Mouse (Mus musculus): Measurements from ENCODE around the gene Fbrs. TPM values are rescaled to one million over a fixed set of nuclear protein-coding genes. Genes with fewer than 3 reads are reported as not detected.
"Not testable (repeated sequence)": the region's sequence is repeated elsewhere in the genome, so short reads cannot be mapped to it uniquely, and the experiment has no call there.

The Fbrs gene
- polyA plus RNA-seq, 1 experiment from 2014 or later = 9.6 TPM

- H3K4me1 ChIP-seq = peaks cover 34% of the 10 kb centered on the region
- peaks cover 73% of the 10 kb centered on the region for H3K36me3 ChIP-seq
Measured at GRCm38 (mm10) chr7:127479318-127480225, 573 bp downstream of the Fbrs start.

DNA sequence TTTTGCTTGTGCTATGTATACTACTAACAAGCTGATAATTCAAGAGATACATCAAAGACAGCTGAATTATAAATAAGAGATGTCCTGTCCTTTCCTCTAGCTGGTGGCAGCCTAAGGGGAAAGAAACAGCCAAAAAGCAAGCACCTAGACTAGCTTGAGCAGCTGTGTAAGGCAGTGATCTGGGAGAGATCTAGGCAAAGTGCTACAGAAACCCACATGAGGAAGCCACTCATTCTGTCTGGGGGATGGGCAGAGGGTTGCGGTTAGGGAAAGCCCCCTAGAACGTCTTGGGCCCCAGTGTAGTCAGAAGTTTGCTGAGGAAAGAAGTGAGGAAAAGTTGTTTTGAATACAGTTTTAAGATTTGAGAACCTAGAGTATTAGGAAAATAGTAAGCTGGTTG lies 1.3 kb downstream of the Fbrs start:
- 79% methylated on average over 2 of the region's 2 CpGs for WGBS
- Histone ChIP-seq H3K36me3 (peaks cover 73% of the 10 kb centered on the region), H3K4me3 (peak overlapping the region; percentile 98), H3K4me1 (peaks cover 34% of the 10 kb centered on the region), H3K27ac (replicated peaks) (no peak overlapping the region), H3K9me3 (replicated peaks) (no peaks in the 10 kb centered on the region), H3K27me3 (ENCODE audit: low read depth, poor library complexity, severe bottlenecking) (no peaks in the 10 kb centered on the region)
- no peak for DNase-seq (ENCODE audit: low spot score)

More at GRCm38 (mm10) chr7:127479318-127480225, 573 bp downstream of the Fbrs start:
- Histone ChIP-seq H3K27ac (replicated peaks) (peak overlapping the region; percentile 93), H3K9me3 (replicated peaks) (no peaks in the 10 kb centered on the region), H3K27me3 (ENCODE audit: low read depth, poor library complexity, severe bottlenecking) (no peaks in the 10 kb centered on the region), H3K4me3 (peak overlapping the region; percentile 98)
- DNase-seq (ENCODE audit: low spot score) = no peak
- WGBS = 8% methylated on average over 48 of the region's 48 CpGs

DNA sequence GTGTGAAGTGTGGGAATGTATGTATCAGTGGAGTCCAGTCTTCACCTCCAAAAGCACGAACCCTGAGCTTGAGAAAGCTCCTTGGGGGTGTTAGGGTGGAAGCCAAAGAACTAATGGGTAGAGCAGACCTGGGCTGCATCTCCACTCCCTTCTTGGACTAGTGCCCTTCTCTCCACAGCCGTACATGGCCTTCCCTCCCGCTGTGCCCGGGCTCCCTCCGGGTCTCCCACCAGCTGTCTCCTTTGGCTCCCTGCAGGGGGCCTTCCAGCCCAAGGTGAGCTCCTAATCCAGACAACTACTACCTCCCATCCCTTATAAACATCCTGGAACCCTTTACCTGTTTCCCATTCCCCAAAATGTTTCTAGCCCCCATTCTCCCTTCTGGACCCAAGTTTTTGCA lies 6.4 kb downstream of the Fbrs start:
- Histone ChIP-seq H3K9me3 (replicated peaks) (no peaks in the 10 kb centered on the region), H3K27ac (replicated peaks) (no peak overlapping the region), H3K36me3 (peaks cover 98% of the 10 kb centered on the region), H3K27me3 (ENCODE audit: low read depth, poor library complexity, severe bottlenecking) (no peaks in the 10 kb centered on the region), H3K4me1 (peaks cover 7% of the 10 kb centered on the region), H3K4me3 (no peak overlapping the region)
- WGBS = 77% methylated on average over 5 of the region's 5 CpGs
- no peak for DNase-seq (ENCODE audit: low spot score)

- not testable (repeated sequence) for H3K9me3 ChIP-seq (replicated peaks); H3K4me1 ChIP-seq; H3K27ac ChIP-seq (replicated peaks); DNase-seq (ENCODE audit: low spot score); H3K4me3 ChIP-seq; H3K27me3 ChIP-seq (ENCODE audit: low read depth, poor library complexity, severe bottlenecking)
- peaks cover 92% of the 10 kb centered on the region for H3K36me3 ChIP-seq
- 92% methylated on average over 5 of the region's 5 CpGs for WGBS
Measured at GRCm38 (mm10) chr7:127488364-127488763, 9.4 kb downstream of the Fbrs start.

- Histone ChIP-seq H3K4me3 (no peak overlapping the region), H3K9me3 (replicated peaks) (no peaks in the 10 kb centered on the region), H3K27me3 (ENCODE audit: low read depth, poor library complexity, severe bottlenecking) (no peaks in the 10 kb centered on the region), H3K4me1 (no peaks in the 10 kb centered on the region), H3K36me3 (peaks cover 76% of the 10 kb centered on the region), H3K27ac (replicated peaks) (no peak overlapping the region)
- WGBS = 91% methylated on average over 7 of the region's 7 CpGs
- DNase-seq (ENCODE audit: low spot score) = no peak
Measured at GRCm38 (mm10) chr7:127489982-127490381, 11.0 kb downstream of the Fbrs start.

- Histone ChIP-seq H3K4me1 (no peaks in the 10 kb centered on the region), H3K27ac (replicated peaks) (no peak overlapping the region), H3K36me3 (peaks cover 57% of the 10 kb centered on the region), H3K9me3 (replicated peaks) (no peaks in the 10 kb centered on the region), H3K4me3 (no peak overlapping the region), H3K27me3 (ENCODE audit: low read depth, poor library complexity, severe bottlenecking) (no peaks in the 10 kb centered on the region)
- WGBS = 93% methylated on average over 3 of the region's 3 CpGs
- no peak for DNase-seq (ENCODE audit: low spot score)
Measured at GRCm38 (mm10) chr7:127491846-127492245, 12.8 kb downstream of the Fbrs start.

GRCm38 (mm10) chr7:127494648-127495047 lies 15.6 kb downstream of the Fbrs start:
- Histone ChIP-seq H3K27ac (replicated peaks) (no peak overlapping the region), H3K4me1 (no peaks in the 10 kb centered on the region), H3K4me3 (no peak overlapping the region), H3K9me3 (replicated peaks) (no peaks in the 10 kb centered on the region), H3K36me3 (peaks cover 31% of the 10 kb centered on the region), H3K27me3 (ENCODE audit: low read depth, poor library complexity, severe bottlenecking) (no peaks in the 10 kb centered on the region)
- DNase-seq (ENCODE audit: low spot score) = no peak

DNA sequence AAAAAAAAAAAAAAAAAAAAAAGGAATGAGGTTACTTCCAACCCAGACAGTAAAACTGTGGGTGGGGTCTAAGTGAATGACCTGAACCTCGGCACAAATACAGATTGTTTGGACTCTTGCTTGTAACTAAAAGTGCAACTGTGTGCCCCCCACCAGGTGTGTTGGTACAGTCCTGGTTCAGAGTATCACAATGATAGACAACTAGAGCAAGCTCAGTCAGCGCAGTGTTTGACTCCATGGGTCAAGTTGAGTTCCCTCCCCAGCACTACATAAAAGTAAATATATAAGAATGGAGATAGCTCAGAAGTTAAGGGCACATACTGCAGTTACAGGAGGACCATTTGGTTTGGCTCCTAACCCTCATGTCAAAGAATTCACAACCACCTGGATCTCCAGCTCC lies 18.4 kb downstream of the Fbrs start:
- no peaks in the 10 kb centered on the region for H3K9me3 ChIP-seq (replicated peaks)
- DNase-seq (ENCODE audit: low spot score) = no peak
- H3K27ac ChIP-seq (replicated peaks) = no peak overlapping the region
- no peaks in the 10 kb centered on the region for H3K27me3 ChIP-seq (ENCODE audit: low read depth, poor library complexity, severe bottlenecking)
- H3K4me3 ChIP-seq = no peak overlapping the region
- 90% methylated on average over 2 of the region's 2 CpGs for whole genome bisulfite sequencing
- no peaks in the 10 kb centered on the region for H3K4me1 ChIP-seq
- peaks cover 4% of the 10 kb centered on the region for H3K36me3 ChIP-seq

DNA sequence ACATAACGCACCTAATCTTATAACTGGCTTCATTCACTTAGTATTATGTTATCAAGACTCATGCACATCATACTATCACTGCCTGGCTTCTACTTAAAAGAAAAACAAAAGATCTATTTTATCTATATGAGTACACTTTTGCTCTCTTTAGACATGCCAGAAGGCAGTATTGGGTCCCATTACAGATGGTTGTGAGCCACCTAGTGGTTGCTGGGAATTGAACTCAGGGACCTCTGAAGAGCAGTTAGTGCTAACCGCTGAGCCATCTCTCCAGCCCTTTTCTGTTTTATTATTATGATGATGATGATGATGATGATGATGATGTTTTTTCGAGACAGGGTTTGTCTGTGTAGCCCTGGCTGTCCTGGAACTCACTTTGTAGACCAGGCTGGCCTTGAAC lies 19.4 kb downstream of the Fbrs start:
- Histone ChIP-seq H3K4me3 (no peak overlapping the region), H3K27ac (replicated peaks) (no peak overlapping the region), H3K4me1 (no peaks in the 10 kb centered on the region), H3K9me3 (replicated peaks) (no peaks in the 10 kb centered on the region), H3K36me3 (no peaks in the 10 kb centered on the region), H3K27me3 (ENCODE audit: low read depth, poor library complexity, severe bottlenecking) (no peaks in the 10 kb centered on the region)
- DNase-seq (ENCODE audit: low spot score) = no peak
- WGBS = 49% methylated on average over 3 of the region's 3 CpGs

- H3K4me3 ChIP-seq = no peak overlapping the region
- WGBS = 96% methylated on average over 3 of the region's 3 CpGs
- no peaks in the 10 kb centered on the region for H3K27me3 ChIP-seq (ENCODE audit: low read depth, poor library complexity, severe bottlenecking)
- peaks cover 3% of the 10 kb centered on the region; the same call in 1 of the 2 replicates for H3K36me3 ChIP-seq
- DNase-seq (ENCODE audit: low spot score) = no peak
- peaks cover 17% of the 10 kb centered on the region for H3K4me1 ChIP-seq
- H3K27ac ChIP-seq (replicated peaks) = no peak overlapping the region
- H3K9me3 ChIP-seq (replicated peaks) = no peaks in the 10 kb centered on the region
Measured at GRCm38 (mm10) chr7:127508291-127508690, 29.3 kb downstream of the Fbrs start.

- not testable (repeated sequence) for DNase-seq (ENCODE audit: low spot score); H3K4me3 ChIP-seq; H3K9me3 ChIP-seq (replicated peaks); H3K27me3 ChIP-seq (ENCODE audit: low read depth, poor library complexity, severe bottlenecking); H3K27ac ChIP-seq (replicated peaks)
- peaks cover 17% of the 10 kb centered on the region for H3K36me3 ChIP-seq
- WGBS = 92% methylated on average over 4 of the region's 4 CpGs
- H3K4me1 ChIP-seq = peaks cover 26% of the 10 kb centered on the region
Measured at GRCm38 (mm10) chr7:127509830-127510229, 30.8 kb downstream of the Fbrs start.

- peaks cover 31% of the 10 kb centered on the region for H3K36me3 ChIP-seq
- no peak for DNase-seq (ENCODE audit: low spot score)
- WGBS = 42% methylated on average over 8 of the region's 8 CpGs
- peak overlapping the region; percentile 99 for H3K27ac ChIP-seq (replicated peaks)
- peaks cover 26% of the 10 kb centered on the region for H3K4me1 ChIP-seq
- no peaks in the 10 kb centered on the region for H3K9me3 ChIP-seq (replicated peaks)
- H3K27me3 ChIP-seq (ENCODE audit: low read depth, poor library complexity, severe bottlenecking) = no peaks in the 10 kb centered on the region
- peak overlapping the region; percentile 88 for H3K4me3 ChIP-seq
Measured at GRCm38 (mm10) chr7:127511241-127511640, 32.2 kb downstream of the Fbrs start.

- peak; percentile 98 for DNase-seq (ENCODE audit: low spot score)
- H3K4me3 ChIP-seq = peak within 1 kb of the TSS; percentile 88
- peaks cover 26% of the 10 kb centered on the region for H3K4me1 ChIP-seq
- peak within 1 kb of the TSS; percentile 99 for H3K27ac ChIP-seq (replicated peaks)
- H3K27me3 ChIP-seq (ENCODE audit: low read depth, poor library complexity, severe bottlenecking) = no peaks in the 10 kb centered on the region
- H3K9me3 ChIP-seq (replicated peaks) = no peaks in the 10 kb centered on the region
- peaks cover 37% of the 10 kb centered on the region for H3K36me3 ChIP-seq
- WGBS = under 1% methylated on average over 37 of the region's 37 CpGs
Measured at GRCm38 (mm10) chr7:127511808-127512230, 32.8 kb downstream of the Fbrs start, which contains the start of gene Srcap. TSS of gene Srcap (plus strand) at chr7:127511983.
